Mouse (Mus musculus): Measurements from ENCODE around the gene Nfia. TPM values are rescaled to one million over a fixed set of nuclear protein-coding genes. Genes with fewer than 3 reads are reported as not detected.

Gene Nfia
- polyA plus RNA-seq, 1 experiment: 8.1 TPM

DNA sequence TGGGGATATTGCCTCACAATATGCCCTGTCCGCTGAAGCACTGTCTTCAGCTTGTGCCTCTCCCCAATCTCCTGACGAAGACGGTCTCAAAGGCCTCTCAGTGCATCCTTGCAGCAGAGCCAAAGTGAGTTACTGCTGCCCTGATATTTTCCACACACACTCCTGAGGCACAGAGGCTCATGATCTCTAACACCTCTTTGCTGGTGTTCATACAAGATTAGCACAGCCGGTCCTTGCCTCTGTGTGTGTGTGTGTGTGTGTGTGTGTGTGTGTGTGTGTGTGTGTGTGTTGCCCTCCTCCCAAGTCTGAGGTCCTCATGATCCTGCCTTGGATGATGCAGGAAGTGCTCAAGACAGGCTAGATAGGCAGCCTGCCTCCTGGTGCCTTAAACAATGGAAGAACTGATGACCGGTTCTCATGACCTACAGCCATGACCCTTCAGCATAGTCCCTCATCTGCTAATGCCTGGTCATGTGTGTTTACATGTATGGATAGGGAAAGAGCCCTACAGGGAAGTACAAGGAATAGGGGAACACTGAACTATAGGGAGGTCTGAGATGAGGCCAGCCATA, 319.5 kb downstream of the Nfia start:
- no peak for TF ChIP-seq CTCF (IDR thresholded peaks at IDR 0.05; ENCODE audit: low read depth, low read length)
- TF ChIP-seq POLR2A (IDR thresholded peaks at IDR 0.05; ENCODE audit: borderline replicate concordance, low read depth, low read length): no peak
- peaks cover 6% of the 10 kb centered on the region for H3K4me1 ChIP-seq (ENCODE audit: control insufficient read depth, insufficient read depth, low read length)
- H3K4me3 ChIP-seq (ENCODE audit: insufficient read depth, low read length): no peak overlapping the region
- no peak overlapping the region for H3K27ac ChIP-seq (ENCODE audit: insufficient read depth, low read depth, low read length)

DNA sequence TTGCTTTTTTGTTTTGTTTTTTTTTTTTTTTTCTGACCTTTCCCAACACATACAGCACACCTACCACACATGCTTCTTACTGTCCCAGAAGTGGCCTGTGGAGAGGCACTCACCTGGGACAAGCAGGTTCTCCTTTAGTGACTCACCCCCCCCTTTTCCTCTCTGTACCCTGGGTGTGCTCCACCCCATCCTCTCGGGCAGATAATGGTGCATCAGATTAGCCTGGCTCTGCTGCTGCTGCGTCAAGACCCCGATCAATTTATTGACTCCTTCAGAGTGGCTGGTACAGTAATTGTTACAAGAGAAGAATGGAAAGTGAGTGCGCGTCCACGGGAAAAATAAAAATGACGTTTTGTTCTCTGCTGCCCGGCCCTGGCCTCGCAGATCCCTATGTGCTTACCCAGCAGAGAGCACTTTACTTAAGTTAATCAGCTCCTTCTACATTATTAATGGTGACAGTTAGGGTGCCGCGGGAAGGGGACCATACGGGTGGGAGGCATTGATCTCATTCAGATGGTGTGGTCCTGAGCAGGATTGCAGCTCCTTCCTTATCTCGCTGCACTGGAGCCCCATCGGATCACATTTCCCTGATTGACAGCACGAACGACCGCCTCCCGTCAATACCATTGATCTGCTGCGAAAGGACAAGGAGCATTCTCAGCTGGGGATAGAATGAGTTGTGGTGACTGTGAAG, 321.7 kb downstream of the Nfia start:
- TF ChIP-seq CTCF (IDR thresholded peaks at IDR 0.05; ENCODE audit: low read depth, low read length): no peak
- no peak for TF ChIP-seq POLR2A (IDR thresholded peaks at IDR 0.05; ENCODE audit: borderline replicate concordance, low read depth, low read length)
- Histone ChIP-seq H3K27ac (ENCODE audit: insufficient read depth, low read depth, low read length) (no peak overlapping the region), H3K4me3 (ENCODE audit: insufficient read depth, low read length) (no peak overlapping the region), H3K4me1 (ENCODE audit: control insufficient read depth, insufficient read depth, low read length) (peaks cover 8% of the 10 kb centered on the region; the same call in 1 of the 2 replicates)

DNA sequence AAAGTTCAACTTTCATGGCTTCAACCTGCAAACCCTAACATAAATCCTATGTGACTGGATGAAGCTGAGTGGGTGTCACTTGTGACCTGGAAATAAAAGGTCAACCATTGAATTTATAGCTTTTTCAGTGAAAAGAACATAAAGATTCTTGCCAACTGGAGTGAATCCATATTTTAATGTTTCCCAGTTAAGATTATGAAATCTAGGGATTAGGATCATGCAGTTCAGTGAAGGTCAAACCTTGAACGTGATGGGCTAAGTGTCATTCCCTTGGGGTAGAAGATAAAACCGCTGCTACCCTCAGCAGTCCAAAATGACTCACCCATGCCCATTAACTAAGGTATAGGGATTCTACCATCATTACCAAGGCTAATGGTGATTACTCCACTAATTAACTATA, 322.5 kb downstream of the Nfia start:
- no peak overlapping the region for H3K4me3 ChIP-seq (ENCODE audit: insufficient read depth, low read length)
- TF ChIP-seq POLR2A (IDR thresholded peaks at IDR 0.05; ENCODE audit: borderline replicate concordance, low read depth, low read length) (no peak), CTCF (IDR thresholded peaks at IDR 0.05; ENCODE audit: low read depth, low read length) (no peak)

DNA sequence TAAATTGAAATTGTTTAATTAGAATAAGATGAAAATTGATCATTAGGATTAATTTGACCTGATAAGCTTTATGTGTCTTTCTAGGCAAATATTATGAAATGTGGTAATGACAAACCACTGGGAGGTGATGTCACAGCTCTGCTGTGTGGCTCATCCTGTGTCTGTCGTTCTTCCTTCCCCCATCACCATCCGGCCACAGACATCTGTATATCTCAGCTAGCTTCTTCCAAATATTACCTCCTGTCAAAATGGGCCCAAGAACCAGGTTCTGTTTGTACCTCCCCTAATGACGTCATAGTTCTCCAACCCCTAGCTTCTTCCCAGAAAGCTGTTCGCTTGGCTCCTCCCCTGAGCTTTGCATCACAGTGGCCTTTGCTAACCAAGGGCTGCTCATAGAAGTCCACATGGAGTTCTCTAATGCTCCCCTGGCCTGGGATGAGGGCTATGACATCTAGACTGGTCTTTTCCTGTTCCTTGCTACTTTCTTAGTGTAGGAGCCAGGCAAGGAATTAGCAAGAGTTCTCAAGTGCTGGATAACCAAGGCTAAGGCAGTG, 324.6 kb downstream of the Nfia start:
- H3K27ac ChIP-seq (ENCODE audit: insufficient read depth, low read depth, low read length): no peak overlapping the region
- no peak for TF ChIP-seq CTCF (IDR thresholded peaks at IDR 0.05; ENCODE audit: low read depth, low read length)
- peaks cover 7% of the 10 kb centered on the region; the same call in 1 of the 2 replicates for H3K4me1 ChIP-seq (ENCODE audit: control insufficient read depth, insufficient read depth, low read length)
- H3K4me3 ChIP-seq (ENCODE audit: insufficient read depth, low read length): no peak overlapping the region

More for the DNA sequence above, 322.5 kb downstream of the Nfia start:
- H3K4me1 ChIP-seq (ENCODE audit: control insufficient read depth, insufficient read depth, low read length): peaks cover 8% of the 10 kb centered on the region; the same call in 1 of the 2 replicates
- H3K27ac ChIP-seq (ENCODE audit: insufficient read depth, low read depth, low read length): no peak overlapping the region

DNA sequence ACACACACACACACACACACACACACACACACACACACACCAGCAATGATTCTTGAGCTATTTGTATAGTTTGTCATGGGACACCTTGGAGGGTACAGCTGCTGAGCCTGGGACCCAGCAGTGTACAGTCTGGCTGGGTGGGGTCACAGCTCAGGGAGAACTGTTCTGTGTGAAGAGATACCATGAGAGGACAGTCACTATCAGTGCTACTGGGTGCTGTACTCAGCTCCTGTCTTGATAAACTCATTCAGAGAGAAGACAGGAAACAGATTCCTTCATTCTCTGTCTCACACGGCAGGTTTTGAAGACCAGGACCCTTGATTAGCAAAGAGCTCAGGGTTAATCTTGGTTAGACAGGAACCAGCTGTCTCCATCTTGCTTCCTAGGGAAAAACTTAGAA, 326.1 kb downstream of the Nfia start:
- TF ChIP-seq POLR2A (IDR thresholded peaks at IDR 0.05; ENCODE audit: borderline replicate concordance, low read depth, low read length): no peak
- no peak for TF ChIP-seq CTCF (IDR thresholded peaks at IDR 0.05; ENCODE audit: low read depth, low read length)
- H3K4me3 ChIP-seq (ENCODE audit: insufficient read depth, low read length): no peak overlapping the region
- no peak overlapping the region for H3K27ac ChIP-seq (ENCODE audit: insufficient read depth, low read depth, low read length)
- H3K4me1 ChIP-seq (ENCODE audit: control insufficient read depth, insufficient read depth, low read length): peaks cover 7% of the 10 kb centered on the region; the same call in 1 of the 2 replicates

DNA sequence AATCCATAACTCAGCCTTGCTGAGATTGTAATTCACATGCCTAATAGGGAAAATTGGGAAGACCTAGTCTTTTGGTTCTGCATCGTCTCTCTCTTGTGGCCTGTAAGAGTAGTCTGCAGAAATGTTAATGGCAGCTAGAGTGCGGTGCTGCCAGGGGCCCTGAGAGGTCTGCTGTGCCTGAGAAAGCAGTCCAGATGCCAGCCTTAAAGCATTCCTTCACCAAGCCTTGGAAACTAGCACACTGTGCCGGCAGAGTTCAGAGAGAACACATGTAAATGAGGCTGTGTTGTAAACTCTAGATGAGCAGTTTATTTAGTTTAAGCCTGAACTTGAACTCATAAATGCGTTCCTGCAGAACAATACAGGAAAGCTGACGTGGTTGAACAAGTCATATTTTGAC, 326.9 kb downstream of the Nfia start:
- H3K4me1 ChIP-seq (ENCODE audit: control insufficient read depth, insufficient read depth, low read length): peaks cover 7% of the 10 kb centered on the region; the same call in 1 of the 2 replicates
- no peak for TF ChIP-seq CTCF (IDR thresholded peaks at IDR 0.05; ENCODE audit: low read depth, low read length)
- no peak for TF ChIP-seq POLR2A (IDR thresholded peaks at IDR 0.05; ENCODE audit: borderline replicate concordance, low read depth, low read length)
- no peak overlapping the region for H3K4me3 ChIP-seq (ENCODE audit: insufficient read depth, low read length)
- H3K27ac ChIP-seq (ENCODE audit: insufficient read depth, low read depth, low read length): no peak overlapping the region

DNA sequence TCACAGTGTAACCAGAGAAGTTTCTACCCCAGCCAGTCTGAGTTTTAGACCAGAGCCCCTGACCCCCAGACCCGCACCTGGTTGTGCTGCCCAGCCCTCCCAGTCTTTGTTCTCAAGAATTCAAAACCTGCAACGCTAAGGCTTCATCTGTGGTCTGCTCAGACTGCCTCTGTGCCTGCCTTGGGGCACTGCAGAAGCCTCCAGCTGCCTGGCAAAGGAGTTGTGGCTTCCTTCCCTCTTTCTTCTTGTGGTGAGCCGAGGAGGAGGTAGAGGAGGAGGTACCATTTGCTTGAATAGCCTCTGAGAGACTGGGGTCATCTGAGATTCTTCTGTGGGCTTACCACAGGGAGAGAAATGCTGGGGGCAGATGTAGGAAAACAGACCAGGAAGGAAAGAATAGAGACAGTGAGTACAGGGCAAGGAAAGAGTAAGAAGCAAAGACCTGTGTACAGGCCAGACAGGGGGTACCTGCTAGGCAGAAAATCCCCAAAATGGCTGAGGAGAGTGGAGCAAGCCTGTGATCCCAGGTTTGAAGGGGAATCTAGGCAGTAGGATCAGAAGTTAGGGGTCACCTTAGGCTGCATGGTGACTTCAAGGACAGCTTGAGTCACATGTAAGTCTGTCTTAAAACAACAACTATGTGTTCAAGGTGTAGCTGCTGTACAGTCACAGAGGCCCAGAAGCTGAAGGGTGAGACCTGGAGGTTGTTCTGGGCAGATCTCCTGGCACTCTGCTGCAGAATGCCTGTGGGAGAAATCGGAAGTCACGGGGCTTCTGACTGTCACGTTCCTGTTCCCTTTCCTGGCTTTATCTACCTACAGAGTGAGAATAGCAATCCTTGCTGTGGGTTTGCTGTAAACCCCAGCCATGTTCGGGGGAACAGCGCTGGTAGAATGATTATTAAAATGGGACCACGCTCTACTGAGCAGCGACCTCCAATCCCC, 328.9 kb downstream of the Nfia start:
- H3K4me3 ChIP-seq (ENCODE audit: insufficient read depth, low read length): no peak overlapping the region
- TF ChIP-seq POLR2A (IDR thresholded peaks at IDR 0.05; ENCODE audit: borderline replicate concordance, low read depth, low read length) (no peak), CTCF (IDR thresholded peaks at IDR 0.05; ENCODE audit: low read depth, low read length) (no peak)
- peaks cover 7% of the 10 kb centered on the region; the same call in 1 of the 2 replicates for H3K4me1 ChIP-seq (ENCODE audit: control insufficient read depth, insufficient read depth, low read length)
- H3K27ac ChIP-seq (ENCODE audit: insufficient read depth, low read depth, low read length): no peak overlapping the region

DNA sequence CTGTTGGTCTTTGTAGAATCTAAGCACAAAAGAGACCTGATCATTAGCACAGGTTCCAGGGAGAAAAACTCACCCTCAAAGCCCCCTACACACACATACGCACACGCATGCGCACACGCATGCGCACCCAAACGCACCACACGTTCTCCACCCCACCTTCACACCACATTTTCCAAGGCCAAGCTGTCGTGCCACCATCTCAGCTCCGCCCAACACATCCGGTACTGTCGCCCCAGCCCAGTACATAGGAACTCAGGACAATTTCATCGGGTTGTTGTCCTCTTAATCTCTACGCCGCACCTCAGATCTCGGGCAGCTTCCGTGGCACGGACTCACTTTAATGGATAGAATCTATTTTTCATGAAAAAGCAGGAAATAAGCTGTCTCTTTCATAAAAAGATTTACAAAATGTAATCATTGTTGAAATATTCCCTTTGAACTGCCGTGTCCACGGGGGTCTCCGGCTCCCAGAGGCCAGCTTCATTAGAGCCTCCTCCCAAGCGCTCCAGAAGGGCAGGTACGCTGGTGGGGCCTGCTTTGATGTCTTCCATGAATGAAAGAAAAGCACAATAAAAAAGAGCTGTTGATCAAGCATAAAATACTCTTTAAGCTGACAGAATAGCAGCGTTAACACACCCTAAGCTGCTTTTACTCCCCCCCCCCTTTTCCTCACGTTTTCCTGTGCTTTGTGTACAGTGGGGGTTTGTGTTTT, 330.2 kb downstream of the Nfia start:
- Histone ChIP-seq H3K4me1 (ENCODE audit: control insufficient read depth, insufficient read depth, low read length) (no peaks in the 10 kb centered on the region), H3K4me3 (ENCODE audit: insufficient read depth, low read length) (no peak overlapping the region), H3K27ac (ENCODE audit: insufficient read depth, low read depth, low read length) (no peak overlapping the region)
- TF ChIP-seq POLR2A (IDR thresholded peaks at IDR 0.05; ENCODE audit: borderline replicate concordance, low read depth, low read length): no peak
- TF ChIP-seq CTCF (IDR thresholded peaks at IDR 0.05; ENCODE audit: low read depth, low read length): 0 out of 2 replicates have a peak, but pooled peaks have one; percentile 16

DNA sequence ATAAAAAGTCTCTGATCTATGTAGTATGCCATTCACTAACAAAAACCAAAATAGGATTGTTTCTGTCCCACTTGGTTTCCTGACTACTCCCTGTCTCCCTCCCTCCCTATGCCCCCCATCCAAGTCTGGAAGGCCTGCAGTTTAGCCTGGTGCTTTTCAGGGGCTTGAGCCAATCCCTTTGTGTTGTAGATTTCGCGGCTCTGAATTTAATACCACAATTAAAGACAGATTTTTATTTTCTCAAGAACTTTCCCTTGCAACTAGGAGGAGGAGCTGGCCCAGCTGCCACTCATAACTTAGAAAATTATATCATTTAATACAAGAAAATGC, 330.8 kb downstream of the Nfia start:
- Histone ChIP-seq H3K4me3 (ENCODE audit: insufficient read depth, low read length) (no peak overlapping the region), H3K4me1 (ENCODE audit: control insufficient read depth, insufficient read depth, low read length) (no peaks in the 10 kb centered on the region), H3K27ac (ENCODE audit: insufficient read depth, low read depth, low read length) (no peak overlapping the region)
- TF ChIP-seq CTCF (IDR thresholded peaks at IDR 0.05; ENCODE audit: low read depth, low read length) (no peak), POLR2A (IDR thresholded peaks at IDR 0.05; ENCODE audit: borderline replicate concordance, low read depth, low read length) (no peak)

Data from bone marrow macrophage, adult 2 months (primary cell).